Mouse (Mus musculus): Measurements from ENCODE around the gene Fam170b. TPM values are rescaled to one million over a fixed set of nuclear protein-coding genes. Genes with fewer than 3 reads are reported as not detected.

Gene Fam170b
- polyA plus RNA-seq, 1 experiment from 2014 or later, result not detected

- H3K4me3 ChIP-seq (ENCODE audit: low read depth, low read length), result no peak overlapping the region
- no peaks in the 10 kb centered on the region for H3K4me1 ChIP-seq (ENCODE audit: control insufficient read depth, insufficient read depth, low read length)
- no peak overlapping the region for H3K27ac ChIP-seq (ENCODE audit: low read depth, low read length)
- no peaks in the 10 kb centered on the region for H3K27me3 ChIP-seq (replicated peaks; ENCODE audit: control insufficient read depth, insufficient read depth, low read length)
- H3K9me3 ChIP-seq (replicated peaks; ENCODE audit: control insufficient read depth, low read length), result no peaks in the 10 kb centered on the region
- H3K4me2 ChIP-seq (ENCODE audit: low read length), result no peak overlapping the region
- no peaks in the 10 kb centered on the region for H3K36me3 ChIP-seq (ENCODE audit: control insufficient read depth, insufficient read depth, low read length)
- 79% methylated on average over 3 of the region's 3 CpGs for WGBS
- no peak for DNase-seq (ENCODE audit: low spot score)
- no peak overlapping the region for H3K9ac ChIP-seq (ENCODE audit: low read length)
- ATAC-seq, result no peak
These were observed 31.6 kb downstream of the Fam170b start for GRCm38 (mm10) chr14:32865331-32865730.

GRCm38 (mm10) chr14:32871963-32872362 lies 38.2 kb downstream of the Fam170b start:
- Histone ChIP-seq H3K36me3 (ENCODE audit: control insufficient read depth, insufficient read depth, low read length) (no peaks in the 10 kb centered on the region), H3K27me3 (replicated peaks; ENCODE audit: control insufficient read depth, insufficient read depth, low read length) (no peaks in the 10 kb centered on the region), H3K4me1 (ENCODE audit: control insufficient read depth, insufficient read depth, low read length) (no peaks in the 10 kb centered on the region), H3K9ac (ENCODE audit: low read length) (no peak overlapping the region), H3K4me2 (ENCODE audit: low read length) (no peak overlapping the region), H3K9me3 (replicated peaks; ENCODE audit: control insufficient read depth, low read length) (no peaks in the 10 kb centered on the region), H3K27ac (ENCODE audit: low read depth, low read length) (no peak overlapping the region), H3K4me3 (ENCODE audit: low read depth, low read length) (no peak overlapping the region)
- WGBS, result 85% methylated on average over 5 of the region's 5 CpGs
- ATAC-seq (no peak), DNase-seq (ENCODE audit: low spot score) (no peak)

GRCm38 (mm10) chr14:32877549-32877948 lies 43.8 kb downstream of the Fam170b start:
- WGBS, result 75% methylated on average over 6 of the region's 6 CpGs

GRCm38 (mm10) chr14:32880332-32880731 lies 46.6 kb downstream of the Fam170b start:
- Histone ChIP-seq H3K4me2 (ENCODE audit: low read length) (no peak overlapping the region), H3K36me3 (ENCODE audit: control insufficient read depth, insufficient read depth, low read length) (no peaks in the 10 kb centered on the region), H3K9ac (ENCODE audit: low read length) (no peak overlapping the region), H3K27me3 (replicated peaks; ENCODE audit: control insufficient read depth, insufficient read depth, low read length) (no peaks in the 10 kb centered on the region), H3K4me3 (ENCODE audit: low read depth, low read length) (no peak overlapping the region), H3K9me3 (replicated peaks; ENCODE audit: control insufficient read depth, low read length) (no peaks in the 10 kb centered on the region), H3K4me1 (ENCODE audit: control insufficient read depth, insufficient read depth, low read length) (no peaks in the 10 kb centered on the region), H3K27ac (ENCODE audit: low read depth, low read length) (no peak overlapping the region)
- WGBS, result 91% methylated on average over 5 of the region's 5 CpGs
- no peak for DNase-seq (ENCODE audit: low spot score)
- ATAC-seq, result no peak

More at GRCm38 (mm10) chr14:32877549-32877948, 43.8 kb downstream of the Fam170b start:
- no peaks in the 10 kb centered on the region for H3K27me3 ChIP-seq (replicated peaks; ENCODE audit: control insufficient read depth, insufficient read depth, low read length)
- ATAC-seq, result no peak
- DNase-seq (ENCODE audit: low spot score), result no peak
- no peak overlapping the region for H3K4me3 ChIP-seq (ENCODE audit: low read depth, low read length)
- H3K27ac ChIP-seq (ENCODE audit: low read depth, low read length), result no peak overlapping the region
- no peaks in the 10 kb centered on the region for H3K36me3 ChIP-seq (ENCODE audit: control insufficient read depth, insufficient read depth, low read length)
- H3K4me2 ChIP-seq (ENCODE audit: low read length), result no peak overlapping the region
- no peak overlapping the region for H3K9ac ChIP-seq (ENCODE audit: low read length)
- H3K4me1 ChIP-seq (ENCODE audit: control insufficient read depth, insufficient read depth, low read length), result no peaks in the 10 kb centered on the region
- no peaks in the 10 kb centered on the region for H3K9me3 ChIP-seq (replicated peaks; ENCODE audit: control insufficient read depth, low read length)

- no peaks in the 10 kb centered on the region for H3K9me3 ChIP-seq (replicated peaks; ENCODE audit: control insufficient read depth, low read length)
- no peaks in the 10 kb centered on the region for H3K27me3 ChIP-seq (replicated peaks; ENCODE audit: control insufficient read depth, insufficient read depth, low read length)
- no peaks in the 10 kb centered on the region for H3K4me1 ChIP-seq (ENCODE audit: control insufficient read depth, insufficient read depth, low read length)
- H3K27ac ChIP-seq (ENCODE audit: low read depth, low read length), result no peak overlapping the region
- H3K4me2 ChIP-seq (ENCODE audit: low read length), result no peak overlapping the region
- H3K4me3 ChIP-seq (ENCODE audit: low read depth, low read length), result no peak overlapping the region
- H3K36me3 ChIP-seq (ENCODE audit: control insufficient read depth, insufficient read depth, low read length), result no peaks in the 10 kb centered on the region
- H3K9ac ChIP-seq (ENCODE audit: low read length), result no peak overlapping the region
- ATAC-seq (no peak), DNase-seq (ENCODE audit: low spot score) (no peak)
- WGBS, result 85% methylated on average over 1 of the region's 1 CpGs
These were observed 47.9 kb downstream of the Fam170b start for GRCm38 (mm10) chr14:32881693-32882092.

Other genes starting within 250 kb of the Fam170b start
- gene Prrxl1, start 234.6 kb upstream of the Fam170b start, polyA plus RNA-seq (2014; fragmentation: Nextera tagmentation; extraction: Ambion mirVana), result 0.19 TPM in 1 of 2 replicates, not detected in the other
- not detected in 2 replicates for gene 3425401B19Rik, start 148.7 kb upstream of the Fam170b start, polyA plus RNA-seq (2014; fragmentation: Nextera tagmentation; extraction: Ambion mirVana)
- 0.28 and 0.56 TPM in 2 replicates for gene Tmem273, start 48.0 kb upstream of the Fam170b start, polyA plus RNA-seq (2014; fragmentation: Nextera tagmentation; extraction: Ambion mirVana)
- 6.0 and 9.2 TPM in 2 replicates for gene Vstm4, start 22.8 kb downstream of the Fam170b start, polyA plus RNA-seq (2014; fragmentation: Nextera tagmentation; extraction: Ambion mirVana)
- 0.35 and 0.36 TPM in 2 replicates for gene Lrrc18, start 157.4 kb downstream of the Fam170b start, polyA plus RNA-seq (2014; fragmentation: Nextera tagmentation; extraction: Ambion mirVana)